Mouse (Mus musculus): ENCODE results near the gene Hjurp.

GRCm38 (mm10) chr1:88317279-88317678, 39.8 kb upstream of the Hjurp start:
- TF ChIP-seq CTCF (IDR thresholded peaks at IDR 0.05; ENCODE audit: low read depth, low read length) (no peak), GATA1 (IDR thresholded peaks at IDR 0.05; ENCODE audit: borderline replicate concordance, low read length) (no peak)
